Mouse (Mus musculus): ENCODE results near the gene Lama5.

The Lama5 gene

DNA sequence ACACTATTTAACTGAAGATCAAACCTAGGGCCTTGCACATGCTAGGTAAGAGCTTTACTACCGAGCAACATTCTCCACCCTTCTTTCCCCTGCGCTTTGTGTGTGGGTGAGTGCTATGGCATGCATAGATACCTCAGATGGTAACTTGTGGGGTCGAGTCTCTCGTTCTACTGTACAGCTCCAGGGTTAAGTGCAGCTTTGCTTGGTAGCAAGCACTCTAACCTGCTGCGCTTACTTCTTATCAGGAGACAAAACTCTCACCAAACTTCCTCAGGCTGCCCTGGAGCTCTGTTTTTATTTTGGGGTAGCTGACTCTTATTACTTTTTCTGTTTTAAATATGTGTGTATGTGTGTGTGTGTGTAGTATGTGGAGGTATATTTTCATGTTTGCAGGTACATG lies 90.2 kb downstream of the Lama5 start:
- no peak for DNase-seq (ENCODE audit: low spot score)

DNA sequence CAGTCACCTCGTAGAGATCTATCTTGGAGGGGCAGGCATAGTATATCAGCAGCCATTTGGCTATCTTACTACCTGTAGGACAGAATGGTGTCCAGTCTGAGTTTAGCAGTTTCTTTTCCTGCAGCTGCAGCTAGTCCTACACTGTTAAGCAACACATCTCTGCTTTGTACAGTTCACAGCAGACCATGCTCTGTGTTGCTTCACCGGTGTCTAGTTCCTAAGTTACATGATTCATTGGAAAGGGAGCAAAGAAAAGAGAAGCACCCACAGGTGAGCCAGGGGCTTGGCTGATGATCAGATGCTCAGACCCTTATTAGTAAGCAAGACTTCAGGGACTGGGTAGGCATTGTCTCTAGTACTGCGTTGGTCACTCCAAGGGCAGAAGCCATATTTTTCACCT lies 91.7 kb downstream of the Lama5 start:
- no peak for DNase-seq (ENCODE audit: low spot score)

DNA sequence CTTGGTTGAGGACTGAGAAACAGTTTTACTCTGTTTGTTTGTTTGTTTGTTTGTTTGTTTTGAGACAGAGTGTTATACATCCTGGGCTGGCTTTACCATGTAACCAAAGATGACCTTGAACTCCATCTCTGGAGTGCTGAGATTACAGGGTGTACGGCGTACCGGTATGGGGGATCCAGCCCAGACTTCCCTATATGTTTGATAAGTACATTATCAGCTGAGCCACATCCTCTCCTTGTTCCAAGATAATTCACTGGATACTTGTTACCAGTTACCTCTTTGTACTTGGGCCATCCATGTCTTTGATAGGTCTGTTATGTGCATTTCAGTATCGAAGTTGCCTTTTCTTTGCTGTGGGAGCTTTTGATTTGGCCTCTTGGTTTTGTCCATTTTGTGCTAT lies 92.4 kb downstream of the Lama5 start:
- DNase-seq (ENCODE audit: low spot score) = no peak

DNA sequence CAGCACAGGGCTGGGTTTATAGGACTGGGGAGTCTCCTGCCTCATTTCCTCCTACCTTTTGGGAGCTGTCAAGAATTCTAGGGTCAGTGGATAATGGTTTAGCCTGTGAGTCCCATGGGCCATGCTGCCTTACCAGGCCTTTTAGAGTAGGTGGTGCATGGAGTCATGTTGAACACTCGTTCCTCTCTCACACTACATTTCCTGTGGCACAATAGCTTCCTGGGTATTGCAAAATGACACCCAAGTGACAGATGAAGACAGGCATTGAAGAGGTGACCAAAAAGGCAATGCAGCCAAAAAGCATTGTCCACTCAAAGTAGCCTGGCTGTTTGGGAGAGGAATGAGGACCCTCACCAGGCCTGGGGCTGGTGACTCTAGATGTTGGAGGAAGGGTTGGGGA lies 98.0 kb downstream of the Lama5 start:
- no peak for DNase-seq (ENCODE audit: low spot score)

All from urinary bladder, postnatal 10 days (tissue).